Mouse (Mus musculus) fibroblast of lung, adult 2 months (primary cell): ENCODE data around the gene Ccl1.

ENCODE experiments used
- DNase-seq: peaks from one replicate; pipeline ENCODE4 v3.0.0-alpha.2; 2011; ENCODE audit warnings: low read depth

Ccl1 gene

GRCm38 (mm10) chr11:82205221-82205620 lies 100.3 kb downstream of the Ccl1 start:
- DNase-seq = no peak

GRCm38 (mm10) chr11:82203706-82204105 lies 101.8 kb downstream of the Ccl1 start:
- DNase-seq = no peak

- no peak for DNase-seq
Measured at GRCm38 (mm10) chr11:82197774-82198173, 107.7 kb downstream of the Ccl1 start.

GRCm38 (mm10) chr11:82194980-82195379 lies 110.5 kb downstream of the Ccl1 start:
- DNase-seq = peak; percentile 53

- DNase-seq = peak; percentile 67
Measured at GRCm38 (mm10) chr11:82193826-82194225, 111.7 kb downstream of the Ccl1 start.

- no peak for DNase-seq
Measured at GRCm38 (mm10) chr11:82189782-82190563, 115.5 kb downstream of the Ccl1 start.

GRCm38 (mm10) chr11:82185684-82186083 lies 119.8 kb downstream of the Ccl1 start:
- no peak for DNase-seq

- no peak for DNase-seq
Measured at GRCm38 (mm10) chr11:82183281-82183935, 122.1 kb downstream of the Ccl1 start.

GRCm38 (mm10) chr11:82182401-82182800 lies 123.1 kb downstream of the Ccl1 start:
- no peak for DNase-seq

GRCm38 (mm10) chr11:82181331-82181730 lies 124.2 kb downstream of the Ccl1 start:
- no peak for DNase-seq

- no peak for DNase-seq
Measured at GRCm38 (mm10) chr11:82178161-82178560, 127.3 kb downstream of the Ccl1 start.

- no peak for DNase-seq
Measured at GRCm38 (mm10) chr11:82177711-82178110, 127.8 kb downstream of the Ccl1 start.

- DNase-seq = peak; percentile 46
Measured at GRCm38 (mm10) chr11:82174794-82175193, 130.7 kb downstream of the Ccl1 start.

GRCm38 (mm10) chr11:82173491-82173890 lies 132.0 kb downstream of the Ccl1 start:
- DNase-seq = no peak

- peak; percentile 53 for DNase-seq
Measured at GRCm38 (mm10) chr11:82171316-82172071, 134.0 kb downstream of the Ccl1 start.

- peak; percentile 14 for DNase-seq
Measured at GRCm38 (mm10) chr11:82169456-82169855, 136.0 kb downstream of the Ccl1 start.

- no peak for DNase-seq
Measured at GRCm38 (mm10) chr11:82168308-82168707, 137.2 kb downstream of the Ccl1 start.

- no peak for DNase-seq
Measured at GRCm38 (mm10) chr11:82163285-82163684, 142.2 kb downstream of the Ccl1 start.

- no peak for DNase-seq
Measured at GRCm38 (mm10) chr11:82159126-82159525, 146.4 kb downstream of the Ccl1 start.

GRCm38 (mm10) chr11:82139492-82140094 lies 165.9 kb downstream of the Ccl1 start:
- DNase-seq = peak; percentile 92

GRCm38 (mm10) chr11:82136196-82136595 lies 169.3 kb downstream of the Ccl1 start:
- peak; percentile 31 for DNase-seq

GRCm38 (mm10) chr11:82132977-82133376 lies 172.5 kb downstream of the Ccl1 start:
- DNase-seq = no peak
